Mouse (Mus musculus) testis, adult 2 months (tissue): ENCODE data around the gene Parva.

Experiments used
- CTCF ChIP-seq: fragments of 200-500 bp; IDR thresholded peaks from 2 replicates; pipeline ENCODE4 v1.5.1; 2012; ENCODE audit warnings: low read depth, mild to moderate bottlenecking, inconsistent platforms, low read length, moderate library complexity; ENCODE audit not compliant: control insufficient read depth, insufficient read depth, insufficient replicate concordance
- POLR2A ChIP-seq: fragments of 200-500 bp; IDR thresholded peaks from 2 replicates; pipeline ENCODE4 v1.6.1; 2012; ENCODE audit warnings: low read depth, mild to moderate bottlenecking, inconsistent platforms, low read length, moderate library complexity; ENCODE audit not compliant: control insufficient read depth

- TF ChIP-seq CTCF (no peak), POLR2A (no peak)
These were observed 27.6 kb downstream of the Parva start for GRCm38 (mm10) chr7:112454951-112455350.
